Mouse (Mus musculus) thymus, postnatal 0 days (tissue): ENCODE results near the gene Brk1. TPM values are rescaled to one million over a fixed set of nuclear protein-coding genes. Genes with fewer than 3 reads are reported as not detected.
A peak's percentile ranks its signal among the peaks of the same experiment; 100 is the strongest.

Experiments used
- DNase-seq: peaks from one replicate; pipeline ENCODE4 v3.0.0-alpha.2; 2015; ENCODE audit warnings: low spot score
- polyA plus RNA-seq: library from polyadenylated mRNA; unstranded; fragments of >200 nt; fragmentation: Nextera tagmentation; extraction: Ambion mirVana; gene quantifications from 2 replicates; pipeline ENCODE4 v1.2.1, GENCODE M21; 2015

The Brk1 gene
- 267 and 274 TPM in 2 replicates for polyA plus RNA-seq

GRCm38 (mm10) chr6:113604432-113605223 is at the start of gene Brk1:
Gene Brk1, plus strand, starts transcription at chr6:113604772.
- peak; percentile 92 for DNase-seq

- DNase-seq = no peak
Observed at GRCm38 (mm10) chr6:113559736-113560135, 44.8 kb upstream of the Brk1 start.

GRCm38 (mm10) chr6:113564557-113564956 is 40.0 kb upstream of the Brk1 start:
- no peak for DNase-seq

- no peak for DNase-seq
Observed at GRCm38 (mm10) chr6:113576044-113576443, 28.5 kb upstream of the Brk1 start.

GRCm38 (mm10) chr6:113579306-113579705 is 25.3 kb upstream of the Brk1 start:
- no peak for DNase-seq

- DNase-seq = no peak
Observed at GRCm38 (mm10) chr6:113583023-113583422, 21.5 kb upstream of the Brk1 start.

GRCm38 (mm10) chr6:113585065-113585464 is 19.5 kb upstream of the Brk1 start:
- no peak for DNase-seq

GRCm38 (mm10) chr6:113586466-113587183 is 17.9 kb upstream of the Brk1 start:
- DNase-seq = no peak

- DNase-seq = no peak
Observed at GRCm38 (mm10) chr6:113592637-113593036, 11.9 kb upstream of the Brk1 start.

GRCm38 (mm10) chr6:113597945-113598344 is 6.6 kb upstream of the Brk1 start:
- DNase-seq = no peak

GRCm38 (mm10) chr6:113599833-113600232 is 4.7 kb upstream of the Brk1 start:
- no peak for DNase-seq

GRCm38 (mm10) chr6:113600543-113601139 is 3.9 kb upstream of the Brk1 start, which contains the start of gene Fancd2os:
Gene Fancd2os, minus strand, starts transcription at chr6:113600715.
- DNase-seq = no peak

GRCm38 (mm10) chr6:113602821-113603220 is 1.8 kb upstream of the Brk1 start:
- DNase-seq = no peak

GRCm38 (mm10) chr6:113603993-113604392 is 579 bp upstream of the Brk1 start:
- no peak for DNase-seq

GRCm38 (mm10) chr6:113605224-113605545 is 613 bp downstream of the Brk1 start:
- DNase-seq = no peak

GRCm38 (mm10) chr6:113608871-113609270 is 4.3 kb downstream of the Brk1 start:
- DNase-seq = no peak

GRCm38 (mm10) chr6:113609293-113609692 is 4.7 kb downstream of the Brk1 start:
- no peak for DNase-seq

- DNase-seq = no peak
Observed at GRCm38 (mm10) chr6:113612258-113612969, 7.8 kb downstream of the Brk1 start.

GRCm38 (mm10) chr6:113614152-113614551 is 9.6 kb downstream of the Brk1 start:
- DNase-seq = no peak

GRCm38 (mm10) chr6:113614997-113615396 is 10.4 kb downstream of the Brk1 start:
- no peak for DNase-seq

- no peak for DNase-seq
Observed at GRCm38 (mm10) chr6:113615489-113615888, 10.9 kb downstream of the Brk1 start.

GRCm38 (mm10) chr6:113623386-113623785 is 18.8 kb downstream of the Brk1 start:
- DNase-seq = no peak
